Mouse (Mus musculus) liver, embryonic 12.5 days (tissue): ENCODE measurements around the gene Anxa11. TPM values are rescaled to one million over a fixed set of nuclear protein-coding genes. Genes with fewer than 3 reads are reported as not detected.

ENCODE experiments used
- microRNA-seq: library from miRNA; unstranded; fragments of <30 nt; microRNA quantifications from one replicate; pipeline ENCODE4, GENCODE M21; 2017
- polyA plus RNA-seq: library from polyadenylated mRNA; unstranded; fragments of >200 nt; fragmentation: Nextera tagmentation; extraction: Ambion mirVana; gene quantifications from 2 replicates; pipeline ENCODE4 v1.2.1, GENCODE M21; 2016

Anxa11 gene
- polyA plus RNA-seq, 1 experiment from 2014 or later: 10.1 TPM

Small RNA genes within 50 kb of the gene (microRNA-seq; reads per million reads assigned to microRNA genes)
- not detected for gene Gm23701

Other genes starting within 250 kb of the Anxa11 start
- 46.8 and 48.4 TPM in 2 replicates for gene Ppif, start 148.0 kb upstream of the Anxa11 start, polyA plus RNA-seq
- 6.9 and 7.8 TPM in 2 replicates for gene Zcchc24, start 73.1 kb upstream of the Anxa11 start, polyA plus RNA-seq
- gene Plac9a, start 60.9 kb downstream of the Anxa11 start, polyA plus RNA-seq: 0.84 TPM in 1 of 2 replicates, not detected in the other
- 0.92 and 1.4 TPM in 2 replicates for gene Tmem254a, start 85.5 kb downstream of the Anxa11 start, polyA plus RNA-seq
- not detected in 2 replicates for gene Cphx1, start 96.1 kb downstream of the Anxa11 start, polyA plus RNA-seq
- 0.20 TPM in 1 of 2 replicates, not detected in the other for gene Duxbl1, start 136.4 kb downstream of the Anxa11 start, polyA plus RNA-seq
- 0.26 and 1.3 TPM in 2 replicates for gene Gm9780, start 200.6 kb downstream of the Anxa11 start, polyA plus RNA-seq
- 12.9 and 13.0 TPM in 2 replicates for gene Tmem254c, start 225.2 kb downstream of the Anxa11 start, polyA plus RNA-seq
- gene Cphx2, start 239.4 kb downstream of the Anxa11 start, polyA plus RNA-seq: not detected in 2 replicates
- gene Cphx3, start 240.1 kb downstream of the Anxa11 start, polyA plus RNA-seq: not detected in 2 replicates